14 mouse cellular contexts compared by ENCODE assay signal in genomic region chr10:10304370-10304769, GRCm38 (mm10).
"Had no signal": no experiment of that assay in that cellular context is flagged by ENCODE, and none has a peak within 500 bp of the region (broad histone marks: within the 10 kb centered on the region; RNA-seq: fewer than 3 reads in every experiment).

No protein-coding gene starts in this region.

- H3K27ac ChIP-seq: kidney, embryonic 15.5 days; limb, embryonic 15.5 days; liver, embryonic 12.5 days; midbrain, embryonic 13.5 days; neural tube, embryonic 15.5 days; stomach, postnatal 0 days had no signal

- H3K4me3 ChIP-seq: kidney, embryonic 15.5 days; limb, embryonic 15.5 days; liver, embryonic 12.5 days; midbrain, embryonic 13.5 days; myocyte; neural tube, embryonic 15.5 days had no signal

- H3K4me2 ChIP-seq: kidney, embryonic 15.5 days; limb, embryonic 15.5 days; liver, embryonic 12.5 days; lung, embryonic 14.5 days; midbrain, embryonic 13.5 days; neural tube, embryonic 15.5 days had no signal

- ATAC-seq: liver, embryonic 12.5 days; midbrain, embryonic 13.5 days had no signal

- H3K9me3 ChIP-seq: kidney, embryonic 15.5 days; limb, embryonic 15.5 days; liver, embryonic 12.5 days; midbrain, embryonic 13.5 days; neural tube, embryonic 15.5 days had no signal

- H3K4me1 ChIP-seq: limb, embryonic 15.5 days; liver, embryonic 12.5 days; neural tube, embryonic 15.5 days had no signal

- H3K36me3 ChIP-seq: kidney, embryonic 15.5 days; limb, embryonic 15.5 days; liver, embryonic 12.5 days; midbrain, embryonic 13.5 days; neural tube, embryonic 15.5 days had no signal

- H3K9ac ChIP-seq: kidney, embryonic 15.5 days; limb, embryonic 15.5 days; liver, embryonic 12.5 days; lung, embryonic 14.5 days; midbrain, embryonic 13.5 days; neural tube, embryonic 15.5 days had no signal

- H3K27me3 ChIP-seq: limb, embryonic 15.5 days; liver, embryonic 12.5 days; midbrain, embryonic 13.5 days; neural tube, embryonic 15.5 days had no signal

- DNase-seq: kidney, adult 2 months; kidney, postnatal 14 days; lung, embryonic 14.5 days; lung, postnatal 10 days; lung, postnatal 4 days; right cerebral cortex, adult 18-20 months; thymus, postnatal 25 days had no signal
